Mouse (Mus musculus) midbrain, embryonic 10.5 days (tissue): ENCODE data around the gene Otud7b. TPM values are rescaled to one million over a fixed set of nuclear protein-coding genes. Genes with fewer than 3 reads are reported as not detected.
"Not testable (repeated sequence)": the region's sequence is repeated elsewhere in the genome, so short reads cannot be mapped to it uniquely, and the experiment has no call there.

Experiments used
- DNase-seq: peaks from one replicate; pipeline ENCODE4 v3.0.0-alpha.2; 2017; ENCODE audit warnings: low spot score
- H3K27ac ChIP-seq: fragments of 300-500 bp; sonication (generic); replicated peaks from 2 replicates; pipeline ENCODE4 v1.5.1; 2016; ENCODE audit warnings: mild to moderate bottlenecking
- H3K27me3 ChIP-seq: fragments of 300-500 bp; sonication (generic); 2 replicates; pipeline ENCODE4 v1.6.1; 2016; ENCODE audit warnings: low read depth, mild to moderate bottlenecking; ENCODE audit not compliant: poor library complexity, severe bottlenecking
- H3K36me3 ChIP-seq: fragments of 300-500 bp; sonication (generic); 2 replicates; pipeline ENCODE4 v1.6.1; 2016; ENCODE audit warnings: mild to moderate bottlenecking, moderate library complexity
- H3K4me1 ChIP-seq: fragments of 300-500 bp; sonication (generic); 2 replicates; pipeline ENCODE4 v1.6.1; 2016
- H3K4me3 ChIP-seq: fragments of 300-500 bp; sonication (generic); 2 replicates; pipeline ENCODE4 v1.5.1; 2016; ENCODE audit warnings: mild to moderate bottlenecking, moderate library complexity
- H3K9me3 ChIP-seq: fragments of 300-500 bp; sonication (generic); replicated peaks from 2 replicates; pipeline ENCODE4 v1.6.1; 2016; ENCODE audit warnings: mild to moderate bottlenecking
- WGBS: fragments of 180-500 bp; shearing (Covaris S2); methylation state at CpG from one replicate; pipeline ENCODE4 v1.1.7; 2016; 5-methylcytosine and 5-hydroxymethylcytosine counted together
- polyA plus RNA-seq: library from polyadenylated mRNA; unstranded; fragments of >200 nt; fragmentation: Nextera tagmentation; extraction: Ambion mirVana; gene quantifications from 2 replicates; pipeline ENCODE4 v1.2.1, GENCODE M21; 2016

The Otud7b gene
- polyA plus RNA-seq, 1 experiment from 2014 or later: 18.9 TPM

GRCm38 (mm10) chr3:96197129-96197749 is 92.9 kb downstream of the Otud7b start:
- WGBS: under 1% methylated on average over 50 of the region's 50 CpGs
- H3K4me1 ChIP-seq: peaks cover 21% of the 10 kb centered on the region
- H3K36me3 ChIP-seq: peaks cover 11% of the 10 kb centered on the region
- H3K27me3 ChIP-seq: peaks cover 20% of the 10 kb centered on the region; the same call in 1 of the 2 replicates
- peak overlapping the region; percentile 97 for H3K27ac ChIP-seq
- DNase-seq: peak; percentile 89
- H3K9me3 ChIP-seq: 0 out of 2 replicates have a peak, but pooled peaks cover 3% of the 10 kb centered on the region
- H3K4me3 ChIP-seq: peak overlapping the region; percentile 69

GRCm38 (mm10) chr3:96198181-96198580 is 93.9 kb downstream of the Otud7b start:
- WGBS: 5% methylated on average over 6 of the region's 6 CpGs
- Histone ChIP-seq H3K4me1 (peaks cover 21% of the 10 kb centered on the region), H3K9me3 (0 out of 2 replicates have a peak, but pooled peaks cover 3% of the 10 kb centered on the region), H3K36me3 (peaks cover 11% of the 10 kb centered on the region), H3K4me3 (peak overlapping the region; percentile 69), H3K27ac (peak overlapping the region; percentile 97), H3K27me3 (peaks cover 20% of the 10 kb centered on the region; the same call in 1 of the 2 replicates)
- no peak for DNase-seq

GRCm38 (mm10) chr3:96198601-96199251 is 94.4 kb downstream of the Otud7b start:
- DNase-seq, H3K27ac ChIP-seq, H3K9me3 ChIP-seq, H3K4me3 ChIP-seq: not testable (repeated sequence)
- Histone ChIP-seq H3K36me3 (peaks cover 11% of the 10 kb centered on the region), H3K27me3 (peaks cover 15% of the 10 kb centered on the region; the same call in 1 of the 2 replicates), H3K4me1 (peaks cover 18% of the 10 kb centered on the region)
- WGBS: 37% methylated on average over 8 of the region's 8 CpGs

GRCm38 (mm10) chr3:96199731-96200130 is 95.4 kb downstream of the Otud7b start:
- H3K27ac ChIP-seq: no peak overlapping the region
- peaks cover 16% of the 10 kb centered on the region for H3K4me1 ChIP-seq
- H3K27me3 ChIP-seq: peaks cover 11% of the 10 kb centered on the region; the same call in 1 of the 2 replicates
- H3K4me3 ChIP-seq: no peak overlapping the region
- H3K9me3 ChIP-seq: 0 out of 2 replicates have a peak, but pooled peaks cover 3% of the 10 kb centered on the region
- WGBS: 85% methylated on average over 2 of the region's 2 CpGs
- no peak for DNase-seq
- peaks cover 11% of the 10 kb centered on the region for H3K36me3 ChIP-seq

GRCm38 (mm10) chr3:96207819-96208218 is 103.5 kb downstream of the Otud7b start:
- peaks cover 8% of the 10 kb centered on the region for H3K4me1 ChIP-seq
- H3K4me3 ChIP-seq: no peak overlapping the region
- H3K36me3 ChIP-seq: no peaks in the 10 kb centered on the region
- no peaks in the 10 kb centered on the region for H3K9me3 ChIP-seq
- no peak for DNase-seq
- H3K27ac ChIP-seq: no peak overlapping the region
- H3K27me3 ChIP-seq: no peaks in the 10 kb centered on the region
- WGBS: 88% methylated on average over 3 of the region's 3 CpGs

- no peaks in the 10 kb centered on the region for H3K36me3 ChIP-seq
- DNase-seq: peak; percentile 26
- no peak overlapping the region; the same call in 1 of the 2 replicates for H3K27ac ChIP-seq
- H3K4me1 ChIP-seq: peaks cover 8% of the 10 kb centered on the region
- H3K4me3 ChIP-seq: no peak overlapping the region
- H3K9me3 ChIP-seq: no peaks in the 10 kb centered on the region
- WGBS: 25% methylated on average over 15 of the region's 15 CpGs
- H3K27me3 ChIP-seq: no peaks in the 10 kb centered on the region
Measured at GRCm38 (mm10) chr3:96209242-96209641, 104.9 kb downstream of the Otud7b start.

Other genes with a start within 250 kb of the Otud7b start
- gene Prpf3, start 248.6 kb upstream of the Otud7b start, polyA plus RNA-seq: 65.8 and 66.5 TPM in 2 replicates
- gene Mrps21, start 233.0 kb upstream of the Otud7b start, polyA plus RNA-seq: 354 and 390 TPM in 2 replicates
- gene Ciart, start 222.3 kb upstream of the Otud7b start, polyA plus RNA-seq: 7.9 and 12.3 TPM in 2 replicates
- 8.1 and 9.6 TPM in 2 replicates for gene BC028528, start 212.5 kb upstream of the Otud7b start, polyA plus RNA-seq
- gene Aph1a, start 210.6 kb upstream of the Otud7b start, polyA plus RNA-seq: 31.1 and 37.4 TPM in 2 replicates
- 67.7 and 93.9 TPM in 2 replicates for gene Car14, start 199.8 kb upstream of the Otud7b start, polyA plus RNA-seq
- gene Anp32e, start 175.3 kb upstream of the Otud7b start, polyA plus RNA-seq: 366 and 378 TPM in 2 replicates
- 66.8 and 69.0 TPM in 2 replicates for gene Plekho1, start 108.5 kb upstream of the Otud7b start, polyA plus RNA-seq
- 28.6 and 33.3 TPM in 2 replicates for gene Vps45, start 46.1 kb upstream of the Otud7b start, polyA plus RNA-seq
- 7.8 and 9.6 TPM in 2 replicates for gene Mtmr11, start 57.5 kb downstream of the Otud7b start, polyA plus RNA-seq
- gene Sf3b4, start 67.8 kb downstream of the Otud7b start, polyA plus RNA-seq: 262 and 271 TPM in 2 replicates
- 3.1 and 8.8 TPM in 2 replicates for gene Sv2a, start 76.6 kb downstream of the Otud7b start, polyA plus RNA-seq
- 86.7 and 92.8 TPM in 2 replicates for gene Bola1, start 115.2 kb downstream of the Otud7b start, polyA plus RNA-seq
- gene Hist2h2ab, start 115.3 kb downstream of the Otud7b start, polyA plus RNA-seq: 0.98 TPM in 1 of 2 replicates, not detected in the other
- gene Hist2h2ac, start 116.4 kb downstream of the Otud7b start, polyA plus RNA-seq: 7.3 and 17.2 TPM in 2 replicates
- gene Hist2h2be, start 116.6 kb downstream of the Otud7b start, polyA plus RNA-seq: 11.5 and 11.9 TPM in 2 replicates
- 8.1 TPM in 2 replicates for gene Hist2h3c2, start 134.6 kb downstream of the Otud7b start, polyA plus RNA-seq
- gene Hist2h2aa2, start 135.7 kb downstream of the Otud7b start, polyA plus RNA-seq: 24.3 and 34.9 TPM in 2 replicates
- 13.7 TPM in 2 replicates for gene Hist2h2aa1, start 141.0 kb downstream of the Otud7b start, polyA plus RNA-seq
- gene Hist2h3c1, start 142.2 kb downstream of the Otud7b start, polyA plus RNA-seq: 0.70 and 0.86 TPM in 2 replicates
- 12.2 and 12.6 TPM in 2 replicates for gene Hist2h4, start 158.8 kb downstream of the Otud7b start, polyA plus RNA-seq
- gene Hist2h3b, start 164.1 kb downstream of the Otud7b start, polyA plus RNA-seq: 49.5 and 57.2 TPM in 2 replicates
- 9.5 and 10.3 TPM in 2 replicates for gene Hist2h2bb, start 165.2 kb downstream of the Otud7b start, polyA plus RNA-seq
- gene Fcgr1, start 189.4 kb downstream of the Otud7b start, polyA plus RNA-seq: 1.8 and 2.1 TPM in 2 replicates